Mouse (Mus musculus): ENCODE measurements around the gene Zfp872. TPM values are rescaled to one million over a fixed set of nuclear protein-coding genes. Genes with fewer than 3 reads are reported as not detected.

Zfp872 gene
- total RNA-seq (2012; rRNA removed) (not detected in 2 replicates), total RNA-seq (2014; rRNA removed) (not detected in 2 replicates), polyA plus RNA-seq (2012; ENCODE audit: insufficient read length, low read depth) (not detected in 2 replicates)

DNA sequence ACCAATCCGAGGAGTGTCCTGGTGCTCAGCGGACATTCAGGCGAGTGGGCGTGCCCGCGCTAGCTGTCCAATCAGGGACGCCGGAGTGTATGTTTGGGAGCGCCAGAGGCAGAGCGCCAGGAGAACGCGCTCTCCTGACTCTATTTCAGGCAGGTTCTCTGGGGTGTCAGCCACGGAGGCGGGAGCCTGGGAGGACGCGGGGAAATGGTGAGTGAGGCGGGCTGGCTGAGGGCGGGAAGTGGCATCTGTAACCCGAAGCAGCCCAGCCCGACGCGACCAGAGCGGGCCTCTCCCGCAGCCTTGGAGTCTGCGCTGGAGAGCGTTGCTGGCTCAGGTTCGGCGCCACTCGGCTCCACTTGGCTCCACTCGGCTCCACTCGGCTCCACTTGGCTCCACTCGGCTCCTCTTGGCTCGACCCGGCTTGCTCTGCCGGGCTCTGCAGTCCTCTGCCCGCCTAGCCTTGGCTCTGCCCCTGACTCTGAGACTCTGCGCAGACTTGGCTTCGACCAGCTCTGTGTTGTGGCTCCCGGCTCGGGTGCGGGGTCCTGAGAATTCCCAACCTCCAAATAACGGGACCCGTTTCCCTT is at the start of gene Zfp872:
TSS of gene Zfp872 (plus strand) at position 66 of the 587 bp plus-strand sequence.
- no peak within 1 kb of the TSS for H3K9ac ChIP-seq (ENCODE audit: insufficient read depth, low read depth)
- no peaks in the 10 kb centered on the region for H3K27me3 ChIP-seq (replicated peaks)
- in situ Hi-C loops (cut with MboI; ENCODE audit: low pct_ligation_motif_present, low pct_unique_long_range_greater_than_20kb, low sequenced_read_pairs) (no loop called here), dilution Hi-C loops (cut with MboI; ENCODE audit: extremely low pct_ligation_motif_present, extremely low pct_unique_long_range_greater_than_20kb, low sequenced_read_pairs) (no loop called here)
- TF ChIP-seq MAZ (IDR thresholded peaks at IDR 0.05; ENCODE audit: low read depth, low read length): no peak
- no peak for TF ChIP-seq MYC (IDR thresholded peaks at IDR 0.05; ENCODE audit: low read depth, low read length)
- TF ChIP-seq TCF12 (IDR thresholded peaks at IDR 0.05; ENCODE audit: low read depth, low read length): no peak
- TF ChIP-seq UBTF (IDR thresholded peaks at IDR 0.05; ENCODE audit: low read depth, low read length): no peak
- no peak for TF ChIP-seq USF2 (conservative IDR thresholded peaks at IDR 0.05; ENCODE audit: low read depth, low read length)
- no peak for TF ChIP-seq MEF2A (IDR thresholded peaks at IDR 0.05; ENCODE audit: borderline replicate concordance, low read depth, low read length)
- TF ChIP-seq ZC3H11A (IDR thresholded peaks at IDR 0.05; ENCODE audit: low read depth, low read length): no peak
- TF ChIP-seq POLR2A (IDR thresholded peaks at IDR 0.05; ENCODE audit: low read depth, low read length): no peak
- no peak for TF ChIP-seq JUN (IDR thresholded peaks at IDR 0.05; ENCODE audit: insufficient read depth, low read depth, low read length)
- TF ChIP-seq CHD2 (IDR thresholded peaks at IDR 0.05; ENCODE audit: low read length): no peak
- TF ChIP-seq MAFK (IDR thresholded peaks at IDR 0.05; ENCODE audit: insufficient replicate concordance, low read length): no peak
- no peak for TF ChIP-seq HCFC1 (IDR thresholded peaks at IDR 0.05; ENCODE audit: low read depth, low read length)
- no peaks in the 10 kb centered on the region for H3K36me3 ChIP-seq (replicated peaks in 1 of 2; ENCODE audit: control insufficient read depth in 1 of 2, insufficient read depth in 1 of 2, low read length in 1 of 2)
- H3K4me1 ChIP-seq (ENCODE audit: control insufficient read depth in 1 of 2, insufficient read depth in 2 of 2): no peaks in the 10 kb centered on the region
- no peak within 1 kb of the TSS for H3K27ac ChIP-seq (ENCODE audit: insufficient read depth, low read depth)
- H3K9me3 ChIP-seq (replicated peaks; ENCODE audit: low read length): peaks cover 12% of the 10 kb centered on the region
- H3K4me2 ChIP-seq (ENCODE audit: insufficient read depth, low read depth, poor library complexity, severe bottlenecking): no peak within 1 kb of the TSS
- H3K79me2 ChIP-seq (replicated peaks; ENCODE audit: control insufficient read depth, extremely low read depth, insufficient read depth, poor library complexity, severe bottlenecking): no peaks in the 10 kb centered on the region
- DNase-seq (ENCODE audit: extremely low read depth): no peak
- H3K4me3 ChIP-seq (replicated peaks in 1 of 3; ENCODE audit: low read depth in 2 of 3, low read length in 2 of 3, poor library complexity in 1 of 3): no peak within 1 kb of the TSS

DNA sequence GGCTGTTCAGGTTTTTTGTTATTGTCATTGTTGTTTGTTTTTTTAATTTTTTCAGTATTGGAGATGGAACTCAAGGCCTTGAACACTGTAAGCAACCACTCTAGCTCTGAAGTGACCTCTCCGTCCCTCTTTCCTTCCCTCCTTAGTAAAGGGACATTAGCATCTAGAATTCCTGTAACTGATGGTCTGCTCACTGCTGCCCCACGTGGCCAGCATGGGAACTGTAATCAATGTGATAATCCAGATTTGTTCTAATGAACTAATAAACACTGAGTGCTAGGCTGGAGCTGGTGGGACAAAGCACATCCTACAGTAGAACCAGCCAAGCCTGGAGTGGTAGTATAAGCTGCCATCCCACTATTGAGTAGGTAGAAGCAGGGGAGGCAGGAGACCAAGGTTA is 49.4 kb upstream of the Zfp872 start:
- no peaks in the 10 kb centered on the region for H3K36me3 ChIP-seq (replicated peaks in 1 of 2; ENCODE audit: control insufficient read depth in 1 of 2, insufficient read depth in 1 of 2, low read length in 1 of 2)
- peaks cover 11% of the 10 kb centered on the region for H3K9me3 ChIP-seq (replicated peaks; ENCODE audit: low read length)
- no peak overlapping the region for H3K4me3 ChIP-seq (replicated peaks in 1 of 3; ENCODE audit: low read depth in 2 of 3, low read length in 2 of 3, poor library complexity in 1 of 3)
- H3K27ac ChIP-seq (ENCODE audit: insufficient read depth, low read depth): no peak overlapping the region
- dilution Hi-C loops (cut with MboI; ENCODE audit: extremely low pct_ligation_motif_present, extremely low pct_unique_long_range_greater_than_20kb, low sequenced_read_pairs): no loop called here
- H3K4me1 ChIP-seq (ENCODE audit: control insufficient read depth in 1 of 2, insufficient read depth in 2 of 2): peaks cover under 1 to 1% of the 10 kb centered on the region in 2 experiments; a peak in 3 of 4 replicates
- TF ChIP-seq CTCF (conservative IDR thresholded peaks at IDR 0.05 in 1 of 2, IDR thresholded peaks at IDR 0.05 in 1 of 2; ENCODE audit: low read depth in 2 of 2, low read length in 2 of 2): peak; percentile 69 to 90
- no peak for TF ChIP-seq NRF1 (IDR thresholded peaks at IDR 0.05; ENCODE audit: low read depth, low read length)
- no peak for TF ChIP-seq JUND (conservative IDR thresholded peaks at IDR 0.05; ENCODE audit: low read depth, low read length)
- TF ChIP-seq SMC3 (IDR thresholded peaks at IDR 0.05; ENCODE audit: low read depth, low read length): peak; percentile 18; the same call in 1 of the 2 replicates
- TF ChIP-seq ZC3H11A (IDR thresholded peaks at IDR 0.05; ENCODE audit: low read depth, low read length): no peak
- no peak for TF ChIP-seq ETS1 (conservative IDR thresholded peaks at IDR 0.05; ENCODE audit: low read depth, low read length)
- no peak for TF ChIP-seq SIN3A (IDR thresholded peaks at IDR 0.05; ENCODE audit: low read length)
- no peak for TF ChIP-seq NELFE (IDR thresholded peaks at IDR 0.05; ENCODE audit: low read depth, low read length)
- TF ChIP-seq TCF12 (IDR thresholded peaks at IDR 0.05; ENCODE audit: low read depth, low read length): no peak
- peak; percentile 23 for TF ChIP-seq RAD21 (IDR thresholded peaks at IDR 0.05; ENCODE audit: low read depth, low read length)
- TF ChIP-seq UBTF (IDR thresholded peaks at IDR 0.05; ENCODE audit: low read depth, low read length): no peak
- TF ChIP-seq MAX (IDR thresholded peaks at IDR 0.05; ENCODE audit: low read length): peak; percentile 53; the same call in 1 of the 2 replicates
- TF ChIP-seq JUN (IDR thresholded peaks at IDR 0.05; ENCODE audit: insufficient read depth, low read depth, low read length): no peak
- TF ChIP-seq KAT2A (IDR thresholded peaks at IDR 0.05; ENCODE audit: insufficient replicate concordance, low read length): no peak
- no peak overlapping the region for H3K4me2 ChIP-seq (ENCODE audit: insufficient read depth, low read depth, poor library complexity, severe bottlenecking)
- in situ Hi-C loops (cut with MboI; ENCODE audit: low pct_ligation_motif_present, low pct_unique_long_range_greater_than_20kb, low sequenced_read_pairs): no loop called here
- no peak for DNase-seq (ENCODE audit: extremely low read depth)
- no peak overlapping the region for H3K9ac ChIP-seq (ENCODE audit: insufficient read depth, low read depth)
- no peaks in the 10 kb centered on the region for H3K27me3 ChIP-seq (replicated peaks)
- no peaks in the 10 kb centered on the region for H3K79me2 ChIP-seq (replicated peaks; ENCODE audit: control insufficient read depth, extremely low read depth, insufficient read depth, poor library complexity, severe bottlenecking)
